Mouse (Mus musculus) gastrocnemius, postnatal 4 days (tissue): ENCODE results near the gene Polr3g. TPM values are rescaled to one million over a fixed set of nuclear protein-coding genes. Genes with fewer than 3 reads are reported as not detected.
"Not testable (repeated sequence)": the region's sequence is repeated elsewhere in the genome, so short reads cannot be mapped to it uniquely, and the experiment has no call there.

Experiments
- DNase-seq, 2 experiments: peaks; one replicate each; pipeline ENCODE4 v3.0.0; 2021 to 2022; ENCODE audit warnings: low spot score in 2 of 2, mixed read lengths in 2 of 2
- total RNA-seq, 2 experiments: library from RNA; stranded (reverse); gene quantifications; 2 replicates each; pipeline ENCODE4 v1.2.3; 2021

Polr3g gene
- total RNA-seq, 2 experiments from 2014 or later: 1.8 to 2.5 TPM

- peak; percentile 15 to 32 for DNase-seq
Measured at GRCm38 (mm10) chr13:81632720-81633415, 77.9 kb downstream of the Polr3g start, which contains the start of gene Adgrv1. Gene Adgrv1 (minus strand): TSS chr13:81633154.

GRCm38 (mm10) chr13:81630566-81630965, 80.2 kb downstream of the Polr3g start:
- DNase-seq: no peak

- DNase-seq: no peak
Measured at GRCm38 (mm10) chr13:81629395-81629794, 81.4 kb downstream of the Polr3g start.

- no peak for DNase-seq
Measured at GRCm38 (mm10) chr13:81628631-81629190, 82.1 kb downstream of the Polr3g start.

GRCm38 (mm10) chr13:81627861-81628260, 83.0 kb downstream of the Polr3g start:
- DNase-seq: not testable (repeated sequence)

Other genes starting within 250 kb of the Polr3g start
- gene Adgrv1, start 77.9 kb downstream of the Polr3g start, total RNA-seq: under 1 TPM; 0.29 to 0.32 TPM
- gene Lysmd3, start 53.4 kb downstream of the Polr3g start, total RNA-seq: 10 to 100 TPM; 17.6 to 17.9 TPM
- gene Mblac2, start 328 bp upstream of the Polr3g start, total RNA-seq: 1 to 10 TPM; 3.0 to 3.4 TPM
- 10 to 100 TPM; 86.4 TPM for gene Cetn3, start 72.1 kb upstream of the Polr3g start, total RNA-seq